Mouse (Mus musculus) heart, embryonic 16.5 days (tissue): ENCODE results near the gene Wfdc17. TPM values are rescaled to one million over a fixed set of nuclear protein-coding genes. Genes with fewer than 3 reads are reported as not detected.

Experiments
- ATAC-seq: fragments of 200-750 bp; cut with Nextera tagmentation; replicated peaks from 2 replicates; pipeline ENCODE4 v1.8.0; 2017; ENCODE audit warnings: moderate number of reproducible peaks; ENCODE audit not compliant: insufficient read depth, low FRiP score; ENCODE audit errors: extremely low read depth
- H3K27ac ChIP-seq: fragments of 300-500 bp; sonication (generic); 2 replicates; pipeline ENCODE4 v1.5.1; 2014; ENCODE audit warnings: mild to moderate bottlenecking, low read length, control low read depth, moderate library complexity
- H3K27me3 ChIP-seq: fragments of 300-500 bp; sonication (generic); 2 replicates; pipeline ENCODE4 v1.6.1; 2014; ENCODE audit warnings: low read length, mixed read lengths; ENCODE audit not compliant: control insufficient read depth, insufficient read depth
- H3K36me3 ChIP-seq: fragments of 300-500 bp; sonication (generic); 2 replicates; pipeline ENCODE4 v1.6.1; 2014; ENCODE audit not compliant: control insufficient read depth, insufficient read depth
- H3K4me1 ChIP-seq: fragments of 300-500 bp; sonication (generic); 2 replicates; pipeline ENCODE4 v1.6.1; 2014; ENCODE audit warnings: low read length, mixed read lengths; ENCODE audit not compliant: control insufficient read depth, insufficient read depth
- H3K4me2 ChIP-seq: fragments of 300-500 bp; sonication (generic); 2 replicates; pipeline ENCODE4 v1.6.1; 2014; ENCODE audit warnings: low read depth, mild to moderate bottlenecking, control low read depth, low read length
- H3K4me3 ChIP-seq: fragments of 300-500 bp; sonication (generic); 2 replicates; pipeline ENCODE4 v1.5.1; 2014; ENCODE audit warnings: mild to moderate bottlenecking, control low read depth, low read length
- H3K9ac ChIP-seq: fragments of 300-500 bp; sonication (generic); 2 replicates; pipeline ENCODE4 v1.6.1; 2014; ENCODE audit warnings: low read length, control low read depth
- H3K9me3 ChIP-seq: fragments of 300-500 bp; sonication (generic); replicated peaks from 2 replicates; pipeline ENCODE4 v1.6.1; 2016; ENCODE audit warnings: low read length; ENCODE audit not compliant: control insufficient read depth
- WGBS: fragments of 180-500 bp; shearing (Covaris S2); extraction: QIAGEN DNeasy Blood & Tissue Kit; methylation state at CpG from one replicate; pipeline ENCODE4 v1.1.7; 2014; 5-methylcytosine and 5-hydroxymethylcytosine counted together
- polyA plus RNA-seq: library from polyadenylated mRNA; unstranded; fragments of >200 nt; fragmentation: Nextera tagmentation; extraction: Ambion mirVana; gene quantifications from 2 replicates; pipeline ENCODE4 v1.2.1, GENCODE M21; 2015

Gene Wfdc17
- 1.5 and 1.6 TPM in 2 replicates for polyA plus RNA-seq

DNA sequence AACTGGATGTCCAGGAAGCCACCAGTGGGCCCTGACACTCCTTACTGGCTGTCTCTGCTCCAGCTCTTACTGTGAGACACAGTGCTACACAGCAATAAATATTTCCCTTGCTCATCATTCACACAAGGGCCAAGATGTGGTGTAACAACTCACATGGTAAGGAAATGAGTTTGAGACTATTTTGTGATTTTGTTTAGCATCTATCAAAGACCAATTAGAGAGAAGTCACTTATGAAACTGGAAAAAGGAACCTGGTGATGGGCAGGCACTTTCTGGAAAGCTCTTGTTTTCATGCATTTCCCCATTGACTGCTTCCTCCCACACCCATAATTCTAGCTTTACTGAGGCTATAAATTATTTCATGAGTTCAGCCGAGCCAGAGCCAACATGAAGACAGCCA lies at the start of gene Wfdc17:
TSS of gene Wfdc17 (plus strand) at position 287 of the 400 bp plus-strand sequence.
- H3K4me1 ChIP-seq = no peaks in the 10 kb centered on the region
- H3K27ac ChIP-seq = no peak within 1 kb of the TSS
- H3K4me2 ChIP-seq = no peak within 1 kb of the TSS
- H3K36me3 ChIP-seq = no peaks in the 10 kb centered on the region
- no peaks in the 10 kb centered on the region for H3K9me3 ChIP-seq
- ATAC-seq = no peak
- no peak within 1 kb of the TSS for H3K4me3 ChIP-seq
- no peak within 1 kb of the TSS for H3K9ac ChIP-seq
- peaks cover 2% of the 10 kb centered on the region for H3K27me3 ChIP-seq
- 33% methylated on average over 1 of the region's 1 CpGs for WGBS

DNA sequence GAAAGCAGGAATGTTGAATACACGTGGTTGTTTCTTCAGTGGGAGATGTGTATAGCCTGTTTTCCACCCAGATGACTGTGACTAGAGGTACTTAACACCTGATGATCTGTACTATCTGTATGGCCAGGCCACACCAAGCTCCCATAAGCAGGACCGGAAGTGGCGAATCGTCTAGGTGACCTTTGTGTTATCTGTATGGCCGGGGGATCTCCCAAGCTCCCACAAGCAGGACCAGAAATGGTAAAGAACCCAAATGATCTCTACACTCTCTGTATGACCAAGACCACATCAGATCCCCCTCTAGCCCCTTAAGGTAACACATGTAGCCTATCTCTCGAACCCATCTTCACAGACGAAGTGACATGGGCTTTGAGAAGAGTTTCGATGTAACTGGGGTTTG lies 49.2 kb upstream of the Wfdc17 start:
- Histone ChIP-seq H3K9ac (no peak overlapping the region), H3K27ac (no peak overlapping the region), H3K36me3 (no peaks in the 10 kb centered on the region), H3K4me1 (no peaks in the 10 kb centered on the region), H3K4me2 (no peak overlapping the region), H3K9me3 (no peaks in the 10 kb centered on the region), H3K4me3 (no peak overlapping the region), H3K27me3 (no peaks in the 10 kb centered on the region)
- ATAC-seq = no peak
- WGBS = 76% methylated on average over 8 of the region's 8 CpGs

DNA sequence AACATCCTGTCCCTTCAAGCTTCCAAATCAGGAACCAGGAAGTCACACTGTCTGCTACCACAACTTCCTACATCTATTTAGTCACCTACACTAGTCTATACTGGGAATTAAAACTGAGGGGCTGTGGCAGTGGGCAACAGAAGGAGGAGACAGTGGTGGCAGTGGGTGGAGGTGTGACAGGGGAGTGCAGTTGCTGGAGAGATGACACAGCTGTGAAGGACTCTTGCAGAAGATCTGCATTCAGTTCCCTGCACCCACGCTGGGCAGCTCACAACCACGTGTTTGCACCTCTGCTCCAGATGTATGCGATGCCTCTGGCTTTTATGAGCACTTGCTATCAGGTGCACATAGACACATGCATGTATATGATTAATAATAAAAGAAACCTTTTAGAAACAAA lies 46.3 kb upstream of the Wfdc17 start:
- H3K36me3 ChIP-seq = no peaks in the 10 kb centered on the region
- no peak for ATAC-seq
- WGBS = 77% methylated on average over 3 of the region's 3 CpGs
- no peaks in the 10 kb centered on the region for H3K4me1 ChIP-seq
- no peak overlapping the region for H3K27ac ChIP-seq
- H3K27me3 ChIP-seq = no peaks in the 10 kb centered on the region
- no peak overlapping the region for H3K4me3 ChIP-seq
- no peak overlapping the region for H3K9ac ChIP-seq
- H3K4me2 ChIP-seq = no peak overlapping the region
- H3K9me3 ChIP-seq = no peaks in the 10 kb centered on the region

DNA sequence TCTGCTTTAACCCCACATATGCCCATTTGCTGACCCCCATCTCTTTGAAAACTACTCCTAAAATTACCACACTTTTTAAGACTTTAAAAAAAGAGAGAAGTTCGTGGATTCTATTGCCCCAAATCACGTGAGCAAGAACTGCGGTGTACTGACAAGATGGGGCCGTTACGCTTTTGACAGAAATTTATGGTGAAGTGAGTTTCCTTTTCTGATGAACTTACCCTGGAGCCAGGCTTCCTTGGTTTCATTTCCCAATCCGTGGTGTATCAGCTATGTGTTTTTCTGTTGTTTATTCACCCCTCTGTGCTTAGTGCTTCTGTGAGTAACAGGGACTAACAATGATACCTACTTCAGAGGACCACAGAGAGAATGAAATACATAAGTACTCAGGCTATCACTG lies 45.0 kb upstream of the Wfdc17 start:
- no peaks in the 10 kb centered on the region for H3K9me3 ChIP-seq
- no peak overlapping the region for H3K4me3 ChIP-seq
- no peaks in the 10 kb centered on the region for H3K4me1 ChIP-seq
- H3K27me3 ChIP-seq = no peaks in the 10 kb centered on the region
- H3K4me2 ChIP-seq = no peak overlapping the region
- H3K9ac ChIP-seq = no peak overlapping the region
- no peak overlapping the region for H3K27ac ChIP-seq
- WGBS = 73% methylated on average over 6 of the region's 6 CpGs
- no peak for ATAC-seq
- no peaks in the 10 kb centered on the region for H3K36me3 ChIP-seq

DNA sequence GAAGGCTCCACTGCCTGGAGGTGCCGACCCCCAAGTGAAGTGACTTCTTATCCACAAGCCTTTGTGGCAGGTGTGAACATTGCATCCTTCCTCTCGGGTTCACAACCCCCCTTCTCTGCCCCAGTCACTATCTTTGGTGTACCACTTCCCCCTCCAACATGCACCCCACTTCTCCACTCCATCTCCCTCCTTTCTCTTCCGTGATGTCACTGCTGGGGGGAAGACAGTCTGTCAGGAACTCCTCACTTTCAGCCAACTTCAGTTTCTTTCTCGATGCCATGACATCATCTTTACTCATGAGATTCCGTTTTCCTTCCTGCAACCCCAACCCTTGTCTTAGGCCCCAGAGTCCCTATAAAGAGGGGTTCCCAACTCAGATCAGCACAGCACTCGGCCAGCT lies 41.6 kb upstream of the Wfdc17 start, which contains the start of gene Ccl4:
TSS of gene Ccl4 (plus strand) at position 381 of the 400 bp plus-strand sequence.
- Histone ChIP-seq H3K4me2 (no peak within 1 kb of the TSS), H3K27ac (no peak within 1 kb of the TSS), H3K27me3 (no peaks in the 10 kb centered on the region), H3K4me3 (no peak within 1 kb of the TSS), H3K9me3 (no peaks in the 10 kb centered on the region), H3K9ac (no peak within 1 kb of the TSS), H3K36me3 (no peaks in the 10 kb centered on the region), H3K4me1 (no peaks in the 10 kb centered on the region)
- 55% methylated on average over 6 of the region's 6 CpGs for WGBS
- no peak for ATAC-seq

DNA sequence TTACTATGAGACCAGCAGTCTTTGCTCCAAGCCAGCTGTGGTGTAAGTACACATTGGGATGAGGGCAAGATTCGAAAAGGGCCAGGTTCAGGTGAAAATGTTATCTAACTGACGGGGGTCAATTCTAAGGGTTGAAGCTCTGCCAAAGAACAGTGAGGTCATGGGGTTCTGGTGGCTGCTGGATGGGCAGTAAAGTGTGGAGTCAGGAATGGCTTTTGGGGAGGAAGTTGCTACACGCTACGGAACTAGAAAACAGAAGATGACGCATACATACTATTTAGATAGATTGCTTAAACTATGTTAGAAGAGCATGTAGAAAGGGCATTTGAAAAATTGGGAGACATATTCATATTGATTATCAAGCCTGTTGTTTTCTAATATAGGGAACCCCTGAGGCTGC lies 40.3 kb upstream of the Wfdc17 start:
- no peak for ATAC-seq
- H3K27ac ChIP-seq = no peak overlapping the region
- no peak overlapping the region for H3K4me3 ChIP-seq
- H3K27me3 ChIP-seq = 0 out of 2 replicates have a peak, but pooled peaks cover 2% of the 10 kb centered on the region
- H3K36me3 ChIP-seq = no peaks in the 10 kb centered on the region
- no peaks in the 10 kb centered on the region for H3K4me1 ChIP-seq
- 68% methylated on average over 5 of the region's 5 CpGs for WGBS
- no peak overlapping the region for H3K4me2 ChIP-seq
- H3K9me3 ChIP-seq = no peaks in the 10 kb centered on the region
- H3K9ac ChIP-seq = no peak overlapping the region

DNA sequence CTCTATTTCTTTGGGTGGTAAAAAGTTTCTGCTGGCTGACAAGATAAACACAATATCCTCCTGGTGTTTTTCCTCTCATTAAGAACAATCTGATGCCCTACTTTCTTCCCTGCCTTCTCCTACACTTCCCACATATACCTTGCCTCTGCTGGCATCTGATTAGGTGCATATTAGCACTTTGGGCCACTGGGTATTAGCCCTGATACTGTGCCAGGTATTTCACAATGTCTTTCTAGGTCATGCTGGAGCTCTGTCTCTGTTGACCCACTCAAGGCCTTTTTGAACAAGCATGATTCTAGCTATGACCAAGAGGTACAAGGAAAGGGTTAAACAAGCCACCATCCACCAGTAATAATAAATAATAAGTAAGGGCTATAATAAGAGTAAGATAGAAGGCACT lies 32.0 kb upstream of the Wfdc17 start:
- no peaks in the 10 kb centered on the region for H3K9me3 ChIP-seq
- H3K4me1 ChIP-seq = no peaks in the 10 kb centered on the region
- no peak overlapping the region for H3K27ac ChIP-seq
- H3K27me3 ChIP-seq = 0 out of 2 replicates have a peak, but pooled peaks cover 2% of the 10 kb centered on the region
- H3K36me3 ChIP-seq = no peaks in the 10 kb centered on the region
- H3K9ac ChIP-seq = no peak overlapping the region
- ATAC-seq = no peak
- no peak overlapping the region for H3K4me2 ChIP-seq
- no peak overlapping the region for H3K4me3 ChIP-seq

DNA sequence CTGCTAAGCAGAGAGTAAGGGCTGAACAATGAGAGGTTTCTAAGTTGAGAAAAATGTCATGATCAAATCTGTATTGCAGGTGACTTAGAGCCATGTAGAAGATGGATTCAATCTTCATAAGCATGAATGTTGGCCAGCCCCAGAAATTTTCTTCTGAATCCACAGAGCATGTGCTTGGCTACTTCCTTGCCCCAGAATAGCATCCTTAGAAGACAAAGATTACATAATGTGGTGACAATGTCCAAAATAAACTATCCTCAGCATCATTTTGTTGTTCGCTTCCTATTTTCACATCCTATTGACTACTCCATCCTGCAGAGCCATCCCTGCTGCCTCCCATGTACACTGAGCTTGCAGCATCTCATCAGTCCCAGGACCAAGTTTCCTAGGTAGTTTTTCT lies 28.1 kb upstream of the Wfdc17 start:
- Histone ChIP-seq H3K4me1 (no peaks in the 10 kb centered on the region), H3K9ac (no peak overlapping the region), H3K4me3 (no peak overlapping the region), H3K9me3 (no peaks in the 10 kb centered on the region), H3K27ac (no peak overlapping the region), H3K4me2 (no peak overlapping the region), H3K27me3 (0 out of 2 replicates have a peak, but pooled peaks cover 2% of the 10 kb centered on the region), H3K36me3 (no peaks in the 10 kb centered on the region)
- no peak for ATAC-seq
- 76% methylated on average over 1 of the region's 1 CpGs for WGBS

DNA sequence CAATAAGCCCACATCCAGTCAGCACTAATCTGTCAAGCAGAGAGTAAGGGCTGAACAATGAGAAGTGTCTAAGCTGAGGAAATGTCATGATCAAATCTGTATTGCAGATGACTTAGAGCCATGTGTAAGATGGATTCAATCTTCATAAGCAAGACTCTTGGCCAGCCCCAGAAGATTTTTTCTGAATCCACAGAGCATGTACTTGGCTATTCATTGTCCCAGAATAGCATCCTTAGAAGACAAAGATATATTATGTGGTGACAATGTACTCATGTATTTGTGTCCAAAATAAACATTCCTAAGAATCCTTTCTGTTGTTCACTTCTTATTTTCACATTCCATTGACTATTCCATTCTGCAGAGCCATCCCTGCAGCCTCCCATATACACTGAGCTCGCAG lies 13.9 kb upstream of the Wfdc17 start:
- Histone ChIP-seq H3K27ac (no peak overlapping the region), H3K36me3 (no peaks in the 10 kb centered on the region), H3K4me3 (no peak overlapping the region), H3K9ac (no peak overlapping the region), H3K27me3 (no peaks in the 10 kb centered on the region), H3K4me2 (no peak overlapping the region), H3K9me3 (no peaks in the 10 kb centered on the region), H3K4me1 (no peaks in the 10 kb centered on the region)
- no peak for ATAC-seq
- WGBS = 76% methylated on average over 1 of the region's 1 CpGs

DNA sequence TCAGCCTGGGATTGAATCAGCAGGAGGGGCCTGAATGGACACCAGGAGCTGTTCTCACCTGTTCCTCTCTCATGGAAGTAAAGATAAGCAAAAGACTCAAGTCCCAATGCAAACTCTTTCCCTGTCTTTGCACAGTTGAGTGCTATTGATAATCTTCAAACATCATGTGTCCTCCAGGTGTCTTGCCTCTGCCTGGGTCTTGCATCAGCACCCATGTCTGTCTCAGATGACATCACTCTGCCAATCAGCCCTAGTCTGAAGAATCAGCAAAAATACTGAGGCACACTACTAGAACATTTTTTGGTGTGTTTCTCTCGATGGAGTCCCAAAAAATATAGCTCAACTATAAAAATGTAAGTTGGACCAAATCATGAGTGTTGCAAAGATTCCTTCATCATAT lies 11.8 kb upstream of the Wfdc17 start:
- Histone ChIP-seq H3K27me3 (no peaks in the 10 kb centered on the region), H3K4me1 (no peaks in the 10 kb centered on the region), H3K36me3 (no peaks in the 10 kb centered on the region), H3K27ac (no peak overlapping the region), H3K4me2 (no peak overlapping the region), H3K9me3 (no peaks in the 10 kb centered on the region), H3K4me3 (no peak overlapping the region), H3K9ac (no peak overlapping the region)
- 33% methylated on average over 1 of the region's 1 CpGs for WGBS
- ATAC-seq = no peak
